Mouse (Mus musculus) spleen, adult 12 weeks (tissue): Measurements from ENCODE around the gene Klhl31.

Experiments
- DNase-seq: peaks from one replicate; pipeline ENCODE4 v3.0.0; 2022; ENCODE audit warnings: low spot score

Gene Klhl31

GRCm38 (mm10) chr9:77703476-77703875 is 67.2 kb downstream of the Klhl31 start:
- DNase-seq = no peak

- no peak for DNase-seq
Observed at GRCm38 (mm10) chr9:77704108-77704507, 67.8 kb downstream of the Klhl31 start.

GRCm38 (mm10) chr9:77706515-77706914 is 70.2 kb downstream of the Klhl31 start:
- DNase-seq = no peak

GRCm38 (mm10) chr9:77707433-77708139 is 71.3 kb downstream of the Klhl31 start:
- DNase-seq = no peak

GRCm38 (mm10) chr9:77708950-77709349 is 72.7 kb downstream of the Klhl31 start:
- DNase-seq = no peak
